Mouse (Mus musculus) lung, postnatal 0 days (tissue): Measurements from ENCODE around the gene Top3b. TPM values are rescaled to one million over a fixed set of nuclear protein-coding genes. Genes with fewer than 3 reads are reported as not detected.
A peak's percentile ranks its signal among the peaks of the same experiment; 100 is the strongest.
"Not testable (repeated sequence)": the region's sequence is repeated elsewhere in the genome, so short reads cannot be mapped to it uniquely, and the experiment has no call there.

Experiments used
- ATAC-seq: fragments of 200-750 bp; cut with Nextera tagmentation; 2 replicates; pipeline ENCODE4 v1.8.0; 2017; ENCODE audit warnings: moderate library complexity
- DNase-seq: peaks from one replicate; pipeline ENCODE4 v3.0.0-alpha.2; 2016; ENCODE audit warnings: low spot score
- H3K27ac ChIP-seq: fragments of 300-500 bp; sonication (generic); 2 replicates; pipeline ENCODE4 v1.5.1; 2014; ENCODE audit warnings: antibody characterized with exemption, mild to moderate bottlenecking, low read length, mixed read lengths
- H3K27me3 ChIP-seq: fragments of 300-500 bp; sonication (generic); replicated peaks from 2 replicates; pipeline ENCODE4 v1.6.1; 2014; ENCODE audit warnings: low read length, mixed read lengths; ENCODE audit not compliant: insufficient read depth
- H3K36me3 ChIP-seq: fragments of 300-500 bp; sonication (generic); 2 replicates; pipeline ENCODE4 v1.6.1; 2014; ENCODE audit warnings: low read length, mixed read lengths; ENCODE audit not compliant: insufficient read depth
- H3K4me1 ChIP-seq: fragments of 300-500 bp; sonication (generic); 2 replicates; pipeline ENCODE4 v1.6.1; 2014; ENCODE audit warnings: antibody characterized with exemption, low read depth, low read length, mixed read lengths; ENCODE audit not compliant: insufficient read depth
- H3K4me2 ChIP-seq: fragments of 300-500 bp; sonication (generic); replicated peaks from 2 replicates; pipeline ENCODE4 v1.6.1; 2014; ENCODE audit warnings: low read depth, mild to moderate bottlenecking, low read length, moderate library complexity, mixed read lengths
- H3K4me3 ChIP-seq: fragments of 300-500 bp; sonication (generic); 2 replicates; pipeline ENCODE4 v1.5.1; 2014; ENCODE audit warnings: low read depth, low read length
- H3K9ac ChIP-seq: fragments of 300-500 bp; sonication (generic); replicated peaks from 2 replicates; pipeline ENCODE4 v1.6.1; 2014; ENCODE audit warnings: low read depth, mild to moderate bottlenecking
- H3K9me3 ChIP-seq: fragments of 300-500 bp; sonication (generic); 2 replicates; pipeline ENCODE4 v1.6.1; 2016; ENCODE audit warnings: low read length, mixed read lengths
- CTCF ChIP-seq: IDR thresholded peaks from 2 replicates; pipeline ENCODE4 v1.5.1; 2016; ENCODE audit warnings: antibody characterized with exemption, mild to moderate bottlenecking
- EP300 ChIP-seq: IDR thresholded peaks from 2 replicates; pipeline ENCODE4 v1.6.1; 2016; ENCODE audit warnings: antibody characterized with exemption, mild to moderate bottlenecking, control low read depth
- WGBS: fragments of 180-500 bp; shearing (Covaris S2); extraction: QIAGEN DNeasy Blood & Tissue Kit; methylation state at CpG from one replicate; pipeline ENCODE4 v1.1.7; 2014; 5-methylcytosine and 5-hydroxymethylcytosine counted together
- polyA plus RNA-seq: library from polyadenylated mRNA; unstranded; fragments of >200 nt; fragmentation: Nextera tagmentation; extraction: Ambion mirVana; gene quantifications from 2 replicates; pipeline ENCODE4 v1.2.1, GENCODE M21; 2015

Top3b gene
- polyA plus RNA-seq, 1 experiment from 2014 or later = 51.7 TPM

- Histone ChIP-seq H3K36me3 (peaks cover 34% of the 10 kb centered on the region), H3K27ac (peak overlapping the region; percentile 55), H3K4me2 (no peak overlapping the region), H3K9me3 (no peaks in the 10 kb centered on the region), H3K27me3 (no peaks in the 10 kb centered on the region), H3K4me1 (peaks cover 5% of the 10 kb centered on the region; the same call in 1 of the 2 replicates), H3K4me3 (no peak overlapping the region), H3K9ac (no peak overlapping the region)
- peak; percentile 86 for DNase-seq
- ATAC-seq = peak; percentile 71
- WGBS = 42% methylated on average over 13 of the region's 13 CpGs
- TF ChIP-seq EP300 = no peak
- TF ChIP-seq CTCF = peak; percentile 98
These were observed 41.4 kb downstream of the Top3b start for GRCm38 (mm10) chr16:16911641-16912597.

DNA sequence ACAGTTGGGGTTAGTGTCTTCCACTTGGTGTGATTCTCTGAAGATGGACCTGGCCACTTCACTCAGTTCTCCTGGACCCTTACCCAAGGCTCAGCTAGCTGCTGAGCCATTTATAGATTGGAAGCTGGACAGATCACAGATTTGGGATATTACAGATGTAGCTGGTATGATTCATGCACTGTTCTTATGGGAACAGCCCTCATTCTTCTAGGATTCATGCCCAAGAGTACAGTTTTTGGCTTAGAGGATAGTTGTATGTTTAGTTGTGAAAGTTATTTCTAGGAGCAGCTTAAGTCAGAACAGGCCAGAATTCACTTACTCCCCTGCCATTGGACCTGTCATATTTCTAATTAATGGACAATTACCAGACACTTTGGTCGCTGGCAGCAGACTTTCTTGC, 42.9 kb downstream of the Top3b start:
- peaks cover 2% of the 10 kb centered on the region; the same call in 1 of the 2 replicates for H3K4me1 ChIP-seq
- H3K9me3 ChIP-seq = no peaks in the 10 kb centered on the region
- no peak overlapping the region for H3K27ac ChIP-seq
- H3K4me2 ChIP-seq = no peak overlapping the region
- no peak overlapping the region for H3K9ac ChIP-seq
- no peak for DNase-seq
- H3K27me3 ChIP-seq = no peaks in the 10 kb centered on the region
- TF ChIP-seq CTCF = no peak
- TF ChIP-seq EP300 = no peak
- no peak for ATAC-seq
- H3K4me3 ChIP-seq = no peak overlapping the region
- H3K36me3 ChIP-seq = peaks cover 41% of the 10 kb centered on the region
- 67% methylated on average over 1 of the region's 1 CpGs for WGBS

- H3K4me3 ChIP-seq = no peak overlapping the region
- H3K9ac ChIP-seq = no peak overlapping the region
- H3K27ac ChIP-seq = no peak overlapping the region
- H3K9me3 ChIP-seq = no peaks in the 10 kb centered on the region
- ATAC-seq = no peak
- H3K27me3 ChIP-seq = no peaks in the 10 kb centered on the region
- no peaks in the 10 kb centered on the region for H3K4me1 ChIP-seq
- WGBS = 87% methylated on average over 7 of the region's 7 CpGs
- H3K36me3 ChIP-seq = peaks cover 37% of the 10 kb centered on the region
- no peak overlapping the region for H3K4me2 ChIP-seq
- TF ChIP-seq EP300 (no peak), CTCF (no peak)
- DNase-seq = no peak
These were observed 48.0 kb downstream of the Top3b start for GRCm38 (mm10) chr16:16918441-16919117.

GRCm38 (mm10) chr16:16921021-16921435, 50.5 kb downstream of the Top3b start:
- ATAC-seq (no peak), DNase-seq (peak; percentile 30)
- no peak overlapping the region for H3K4me3 ChIP-seq
- no peak overlapping the region for H3K4me2 ChIP-seq
- H3K36me3 ChIP-seq = peaks cover 18% of the 10 kb centered on the region; the same call in 1 of the 2 replicates
- no peak overlapping the region for H3K9ac ChIP-seq
- no peaks in the 10 kb centered on the region for H3K27me3 ChIP-seq
- TF ChIP-seq CTCF (peak; percentile 60), EP300 (no peak)
- no peak overlapping the region for H3K27ac ChIP-seq
- no peaks in the 10 kb centered on the region for H3K9me3 ChIP-seq
- H3K4me1 ChIP-seq = no peaks in the 10 kb centered on the region
- 69% methylated on average over 3 of the region's 3 CpGs for WGBS

- H3K4me3 ChIP-seq = no peak overlapping the region
- DNase-seq (no peak), ATAC-seq (no peak)
- no peaks in the 10 kb centered on the region for H3K4me1 ChIP-seq
- H3K4me2 ChIP-seq = no peak overlapping the region
- WGBS = 95% methylated on average over 3 of the region's 3 CpGs
- H3K27me3 ChIP-seq = no peaks in the 10 kb centered on the region
- no peaks in the 10 kb centered on the region for H3K9me3 ChIP-seq
- peaks cover 12% of the 10 kb centered on the region; the same call in 1 of the 2 replicates for H3K36me3 ChIP-seq
- no peak overlapping the region for H3K27ac ChIP-seq
- TF ChIP-seq CTCF = no peak
- TF ChIP-seq EP300 = no peak
- H3K9ac ChIP-seq = no peak overlapping the region
These were observed 53.9 kb downstream of the Top3b start for GRCm38 (mm10) chr16:16924481-16924880.

- Histone ChIP-seq H3K9ac (no peak overlapping the region), H3K4me2 (no peak overlapping the region), H3K27ac (no peak overlapping the region), H3K4me3 (no peak overlapping the region), H3K9me3 (no peaks in the 10 kb centered on the region), H3K4me1 (no peaks in the 10 kb centered on the region), H3K36me3 (peaks cover 12% of the 10 kb centered on the region; the same call in 1 of the 2 replicates), H3K27me3 (no peaks in the 10 kb centered on the region)
- ATAC-seq (no peak), DNase-seq (no peak)
- TF ChIP-seq CTCF = no peak
- TF ChIP-seq EP300 = no peak
- WGBS = 78% methylated on average over 5 of the region's 5 CpGs
These were observed 56.0 kb downstream of the Top3b start for GRCm38 (mm10) chr16:16926536-16926935.

- not testable (repeated sequence) for H3K27ac ChIP-seq, ATAC-seq, H3K9me3 ChIP-seq, H3K27me3 ChIP-seq, H3K9ac ChIP-seq, DNase-seq, H3K4me3 ChIP-seq, H3K36me3 ChIP-seq, H3K4me2 ChIP-seq, H3K4me1 ChIP-seq
- 85% methylated on average over 3 of the region's 3 CpGs for WGBS
These were observed 58.4 kb downstream of the Top3b start for GRCm38 (mm10) chr16:16928908-16929307.
